Mouse (Mus musculus): ENCODE results near the gene Agl. TPM values are rescaled to one million over a fixed set of nuclear protein-coding genes. Genes with fewer than 3 reads are reported as not detected.

The Agl gene
- polyA plus RNA-seq, 1 experiment from 2014 or later = 18.1 TPM

DNA sequence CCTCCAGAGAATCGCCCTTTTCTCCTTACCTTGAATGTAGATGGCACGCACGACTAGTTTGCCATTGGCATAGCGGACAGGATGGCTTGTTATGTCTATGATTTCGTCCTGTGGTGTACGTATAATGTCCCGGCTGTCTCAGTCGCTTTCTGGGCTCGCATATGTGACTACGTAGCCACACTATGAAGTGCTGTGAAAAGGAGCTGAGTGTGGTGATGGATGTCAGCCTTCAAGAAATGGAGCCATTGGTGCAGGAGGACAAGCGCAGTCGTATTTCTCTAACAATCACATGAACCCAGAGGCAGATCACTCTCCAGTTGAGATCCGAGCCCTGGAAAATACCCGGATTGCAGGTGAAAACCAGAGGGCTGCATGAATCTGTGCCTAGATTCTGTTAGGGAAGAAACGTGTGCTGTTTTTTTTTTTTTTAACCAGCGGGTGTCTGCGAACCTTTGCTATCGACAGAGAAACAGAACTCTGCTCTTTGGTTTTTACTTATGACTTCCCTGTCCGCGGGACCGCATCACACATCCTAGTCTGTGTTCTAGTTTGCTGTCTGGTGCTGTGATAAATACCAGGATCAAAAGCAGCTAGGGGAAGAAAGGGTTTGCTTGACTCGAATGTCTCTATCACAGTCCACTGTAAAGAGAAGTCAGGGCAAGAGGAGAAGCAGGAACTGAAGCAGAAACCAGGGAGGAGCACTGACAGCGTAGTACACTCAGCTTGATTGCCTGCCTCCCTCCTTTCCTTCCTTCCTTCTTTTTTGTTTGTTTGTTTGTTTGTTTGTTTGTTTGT, 28.9 kb upstream of the Agl start:
- no peak for ATAC-seq (ENCODE audit: low FRiP score, low TSS enrichment)
- Histone ChIP-seq H3K4me2 (replicated peaks; ENCODE audit: low read depth, low read length) (no peak overlapping the region), H3K9me3 (ENCODE audit: low read length) (no peaks in the 10 kb centered on the region), H3K4me3 (ENCODE audit: low read length) (no peak overlapping the region), H3K27ac (ENCODE audit: low read length) (no peak overlapping the region), H3K9ac (replicated peaks; ENCODE audit: low read length) (no peak overlapping the region), H3K27me3 (ENCODE audit: insufficient read depth, low read length) (no peaks in the 10 kb centered on the region), H3K36me3 (ENCODE audit: insufficient read depth, low read length) (no peaks in the 10 kb centered on the region), H3K4me1 (ENCODE audit: insufficient read depth, low read length) (peaks cover 5% of the 10 kb centered on the region; the same call in 1 of the 2 replicates)
- WGBS = 80% methylated on average over 23 of the region's 23 CpGs

DNA sequence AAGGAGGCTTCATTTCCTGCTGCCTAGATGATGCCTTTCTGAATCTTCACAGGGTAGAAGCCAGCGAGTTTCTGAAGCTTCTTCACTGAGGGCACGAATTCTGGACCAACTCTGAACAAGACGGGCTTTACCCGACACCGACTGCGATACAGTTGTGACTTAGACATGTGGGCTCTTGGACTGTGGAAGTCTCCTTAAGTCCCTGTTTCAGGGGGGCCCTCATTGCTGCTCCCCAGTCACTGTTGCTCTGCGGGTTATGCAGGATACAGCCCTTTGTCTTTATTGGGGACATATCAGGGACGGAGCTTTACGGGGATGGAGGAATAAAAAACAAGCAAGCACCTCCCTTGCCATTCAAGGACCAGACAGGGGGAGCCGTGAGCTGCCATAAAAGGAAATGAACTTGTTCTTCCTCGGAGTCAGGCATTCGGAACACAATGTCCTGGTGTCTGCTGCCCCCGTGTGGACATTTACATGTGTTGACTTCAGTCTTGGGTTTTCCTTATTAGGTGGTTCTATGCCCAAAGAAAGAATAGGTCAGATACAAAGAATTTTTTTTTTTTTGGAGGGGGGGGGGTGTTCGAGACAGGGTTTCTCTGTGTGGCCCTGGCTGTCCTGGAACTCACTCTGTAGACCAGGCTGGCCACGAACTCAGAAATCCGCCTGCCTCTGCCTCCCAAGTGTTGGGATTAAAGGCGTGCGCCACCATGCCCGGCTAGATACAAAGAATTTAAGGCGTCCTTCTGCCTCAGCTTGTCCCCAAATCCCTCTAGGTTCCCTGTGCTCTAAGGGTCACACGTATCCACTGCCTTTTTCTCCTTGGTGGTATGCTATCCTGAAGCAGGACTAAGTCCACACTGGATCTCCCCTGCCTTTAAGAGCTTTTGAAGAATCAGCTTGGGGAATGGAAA, 28.1 kb upstream of the Agl start:
- WGBS = 23% methylated on average over 21 of the region's 21 CpGs
- H3K4me2 ChIP-seq (replicated peaks; ENCODE audit: low read depth, low read length) = peak overlapping the region; percentile 77
- no peaks in the 10 kb centered on the region for H3K9me3 ChIP-seq (ENCODE audit: low read length)
- ATAC-seq (ENCODE audit: low FRiP score, low TSS enrichment) = peak; percentile 87
- no peak overlapping the region for H3K27ac ChIP-seq (ENCODE audit: low read length)
- H3K4me1 ChIP-seq (ENCODE audit: insufficient read depth, low read length) = peaks cover 5% of the 10 kb centered on the region; the same call in 1 of the 2 replicates
- no peaks in the 10 kb centered on the region for H3K27me3 ChIP-seq (ENCODE audit: insufficient read depth, low read length)
- H3K36me3 ChIP-seq (ENCODE audit: insufficient read depth, low read length) = no peaks in the 10 kb centered on the region
- peak overlapping the region; percentile 47 for H3K4me3 ChIP-seq (ENCODE audit: low read length)
- peak overlapping the region; percentile 69 for H3K9ac ChIP-seq (replicated peaks; ENCODE audit: low read length)

DNA sequence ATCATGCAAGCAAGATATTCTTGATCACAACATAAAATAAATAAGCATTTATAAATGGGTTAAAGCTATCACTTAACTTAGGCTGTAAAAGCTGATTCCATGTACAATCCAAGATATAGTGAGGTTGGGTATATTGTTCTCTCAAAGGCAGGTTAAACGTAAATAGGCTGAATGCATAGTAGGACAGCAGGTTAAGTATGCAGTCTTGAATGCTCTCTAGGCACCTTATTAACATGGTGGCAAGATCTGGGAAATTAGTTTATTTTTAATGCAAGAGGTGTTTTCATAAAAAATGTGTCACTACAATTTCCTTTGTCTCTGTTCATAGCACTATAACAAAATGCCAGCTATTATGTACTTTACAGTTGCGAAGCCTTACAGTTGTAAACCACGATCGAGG, 27.4 kb upstream of the Agl start:
- Histone ChIP-seq H3K9ac (replicated peaks; ENCODE audit: low read length) (peak overlapping the region; percentile 69), H3K27me3 (ENCODE audit: insufficient read depth, low read length) (no peaks in the 10 kb centered on the region), H3K9me3 (ENCODE audit: low read length) (no peaks in the 10 kb centered on the region), H3K4me1 (ENCODE audit: insufficient read depth, low read length) (peaks cover 5% of the 10 kb centered on the region; the same call in 1 of the 2 replicates), H3K27ac (ENCODE audit: low read length) (no peak overlapping the region), H3K36me3 (ENCODE audit: insufficient read depth, low read length) (no peaks in the 10 kb centered on the region), H3K4me2 (replicated peaks; ENCODE audit: low read depth, low read length) (peak overlapping the region; percentile 77), H3K4me3 (ENCODE audit: low read length) (peak overlapping the region; percentile 47; the same call in 1 of the 2 replicates)
- 70% methylated on average over 4 of the region's 4 CpGs for WGBS
- ATAC-seq (ENCODE audit: low FRiP score, low TSS enrichment) = no peak

DNA sequence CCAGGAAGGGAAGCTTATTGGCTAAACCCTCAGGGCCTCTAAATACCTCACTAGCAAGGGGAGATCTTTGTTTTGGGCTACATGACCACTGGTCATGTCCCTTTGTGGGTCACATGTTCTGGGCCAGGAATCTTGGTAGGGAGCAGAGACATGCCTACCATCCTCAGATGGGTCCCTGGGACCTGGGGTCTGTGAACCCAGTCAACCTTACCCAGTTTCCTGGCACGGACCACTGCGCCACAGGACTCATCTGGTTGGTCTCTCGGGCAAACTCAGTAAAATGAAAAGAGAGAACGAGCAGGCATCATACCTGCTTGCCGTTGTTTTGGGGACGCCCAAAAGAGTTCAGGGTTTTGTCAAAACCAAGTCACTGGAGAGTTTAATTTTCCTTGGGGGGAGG, 26.3 kb upstream of the Agl start:
- Histone ChIP-seq H3K36me3 (ENCODE audit: insufficient read depth, low read length) (no peaks in the 10 kb centered on the region), H3K4me2 (replicated peaks; ENCODE audit: low read depth, low read length) (no peak overlapping the region), H3K27ac (ENCODE audit: low read length) (no peak overlapping the region), H3K27me3 (ENCODE audit: insufficient read depth, low read length) (no peaks in the 10 kb centered on the region), H3K4me3 (ENCODE audit: low read length) (no peak overlapping the region), H3K9me3 (ENCODE audit: low read length) (no peaks in the 10 kb centered on the region), H3K4me1 (ENCODE audit: insufficient read depth, low read length) (peaks cover 5% of the 10 kb centered on the region; the same call in 1 of the 2 replicates), H3K9ac (replicated peaks; ENCODE audit: low read length) (no peak overlapping the region)
- WGBS = 80% methylated on average over 6 of the region's 6 CpGs
- ATAC-seq (ENCODE audit: low FRiP score, low TSS enrichment) = no peak

DNA sequence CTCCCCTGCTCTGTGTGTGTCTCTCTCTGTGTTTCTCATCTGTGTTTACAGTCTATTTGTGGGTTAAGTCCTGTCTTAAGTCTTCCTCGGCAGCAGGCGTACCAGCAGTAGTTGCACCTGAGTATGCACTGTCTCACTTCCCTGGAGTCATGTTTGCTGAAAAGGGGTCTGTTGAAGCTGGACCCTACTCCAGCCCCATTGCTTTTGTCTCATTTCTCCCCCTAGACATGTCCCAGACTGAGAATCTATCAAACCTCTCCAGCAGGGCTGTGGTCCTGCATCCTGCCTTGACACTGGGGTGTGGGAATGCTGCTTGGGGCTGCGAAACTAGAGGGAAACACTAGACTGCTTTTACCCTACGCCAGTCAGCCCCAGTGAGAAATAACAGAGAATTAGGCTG, 25.5 kb upstream of the Agl start:
- 78% methylated on average over 4 of the region's 4 CpGs for WGBS
- H3K9me3 ChIP-seq (ENCODE audit: low read length) = no peaks in the 10 kb centered on the region
- H3K4me3 ChIP-seq (ENCODE audit: low read length) = no peak overlapping the region
- no peak overlapping the region for H3K4me2 ChIP-seq (replicated peaks; ENCODE audit: low read depth, low read length)
- no peak for ATAC-seq (ENCODE audit: low FRiP score, low TSS enrichment)
- no peak overlapping the region for H3K27ac ChIP-seq (ENCODE audit: low read length)
- no peaks in the 10 kb centered on the region for H3K36me3 ChIP-seq (ENCODE audit: insufficient read depth, low read length)
- no peak overlapping the region for H3K9ac ChIP-seq (replicated peaks; ENCODE audit: low read length)
- H3K27me3 ChIP-seq (ENCODE audit: insufficient read depth, low read length) = no peaks in the 10 kb centered on the region
- H3K4me1 ChIP-seq (ENCODE audit: insufficient read depth, low read length) = peaks cover 5% of the 10 kb centered on the region; the same call in 1 of the 2 replicates

DNA sequence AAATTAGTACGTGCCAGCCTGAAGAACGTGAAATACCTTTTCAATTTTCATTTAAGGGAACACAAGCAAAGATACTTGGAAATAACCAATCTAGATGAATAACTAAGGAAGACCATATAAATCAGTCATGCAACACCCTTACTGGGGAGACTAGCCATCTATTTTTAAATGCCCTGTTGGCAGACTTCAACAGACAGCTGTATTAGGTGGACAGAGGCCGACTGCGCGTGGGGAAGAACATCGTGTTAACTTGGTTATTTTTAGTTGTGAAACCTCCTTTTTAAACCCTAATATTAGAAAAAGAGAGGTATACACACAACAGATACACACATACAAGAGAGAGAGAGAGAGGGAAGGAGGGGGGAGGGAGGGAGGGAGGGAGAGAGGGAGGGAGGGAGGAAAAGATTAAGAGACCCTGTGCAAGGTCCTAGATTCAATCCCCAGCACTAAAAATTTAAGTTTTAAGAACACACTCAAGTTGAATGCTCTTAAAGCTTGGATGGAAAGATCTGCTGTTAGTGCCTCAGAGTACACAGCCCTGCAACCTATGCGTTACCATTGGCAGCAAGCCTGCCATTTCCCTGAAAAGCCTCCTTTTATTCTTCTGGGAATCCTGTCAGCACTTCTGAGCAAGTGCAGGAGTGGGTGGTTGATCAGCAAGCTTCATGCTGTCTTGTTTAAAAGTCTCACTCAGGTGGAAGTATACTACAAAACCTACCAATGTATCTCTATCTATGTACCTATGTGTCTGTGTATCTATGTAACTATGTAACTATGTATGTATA, 24.8 kb upstream of the Agl start:
- Histone ChIP-seq H3K9me3 (ENCODE audit: low read length) (no peaks in the 10 kb centered on the region), H3K36me3 (ENCODE audit: insufficient read depth, low read length) (no peaks in the 10 kb centered on the region), H3K9ac (replicated peaks; ENCODE audit: low read length) (no peak overlapping the region), H3K4me2 (replicated peaks; ENCODE audit: low read depth, low read length) (no peak overlapping the region), H3K27me3 (ENCODE audit: insufficient read depth, low read length) (no peaks in the 10 kb centered on the region), H3K4me3 (ENCODE audit: low read length) (no peak overlapping the region), H3K4me1 (ENCODE audit: insufficient read depth, low read length) (peaks cover 5% of the 10 kb centered on the region; the same call in 1 of the 2 replicates), H3K27ac (ENCODE audit: low read length) (no peak overlapping the region)
- no peak for ATAC-seq (ENCODE audit: low FRiP score, low TSS enrichment)
- WGBS = 84% methylated on average over 7 of the region's 7 CpGs

DNA sequence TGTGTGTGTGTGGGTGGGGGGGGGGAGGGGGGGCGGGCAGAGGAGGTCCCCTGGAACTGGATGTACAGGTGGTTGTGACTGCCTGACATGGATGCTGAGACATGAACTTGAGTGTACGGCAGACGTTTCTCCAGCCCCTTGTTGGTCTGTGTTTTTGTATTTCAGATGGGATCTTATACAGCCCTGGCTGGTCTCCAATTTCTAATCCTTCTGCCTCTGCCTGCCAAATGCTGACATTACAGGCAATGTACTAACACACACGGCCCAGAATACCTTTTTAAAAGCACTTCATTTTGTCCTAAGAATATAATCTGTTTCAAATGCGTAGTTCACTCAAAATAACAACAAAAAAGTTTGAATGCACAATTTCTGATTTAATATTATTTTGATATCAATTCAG, 23.4 kb upstream of the Agl start:
- Histone ChIP-seq H3K4me1 (ENCODE audit: insufficient read depth, low read length) (peaks cover 5% of the 10 kb centered on the region; the same call in 1 of the 2 replicates), H3K4me3 (ENCODE audit: low read length) (no peak overlapping the region), H3K27me3 (ENCODE audit: insufficient read depth, low read length) (no peaks in the 10 kb centered on the region), H3K36me3 (ENCODE audit: insufficient read depth, low read length) (no peaks in the 10 kb centered on the region), H3K4me2 (replicated peaks; ENCODE audit: low read depth, low read length) (no peak overlapping the region), H3K9ac (replicated peaks; ENCODE audit: low read length) (no peak overlapping the region), H3K9me3 (ENCODE audit: low read length) (no peaks in the 10 kb centered on the region), H3K27ac (ENCODE audit: low read length) (no peak overlapping the region)
- WGBS = 72% methylated on average over 5 of the region's 5 CpGs
- no peak for ATAC-seq (ENCODE audit: low FRiP score, low TSS enrichment)

DNA sequence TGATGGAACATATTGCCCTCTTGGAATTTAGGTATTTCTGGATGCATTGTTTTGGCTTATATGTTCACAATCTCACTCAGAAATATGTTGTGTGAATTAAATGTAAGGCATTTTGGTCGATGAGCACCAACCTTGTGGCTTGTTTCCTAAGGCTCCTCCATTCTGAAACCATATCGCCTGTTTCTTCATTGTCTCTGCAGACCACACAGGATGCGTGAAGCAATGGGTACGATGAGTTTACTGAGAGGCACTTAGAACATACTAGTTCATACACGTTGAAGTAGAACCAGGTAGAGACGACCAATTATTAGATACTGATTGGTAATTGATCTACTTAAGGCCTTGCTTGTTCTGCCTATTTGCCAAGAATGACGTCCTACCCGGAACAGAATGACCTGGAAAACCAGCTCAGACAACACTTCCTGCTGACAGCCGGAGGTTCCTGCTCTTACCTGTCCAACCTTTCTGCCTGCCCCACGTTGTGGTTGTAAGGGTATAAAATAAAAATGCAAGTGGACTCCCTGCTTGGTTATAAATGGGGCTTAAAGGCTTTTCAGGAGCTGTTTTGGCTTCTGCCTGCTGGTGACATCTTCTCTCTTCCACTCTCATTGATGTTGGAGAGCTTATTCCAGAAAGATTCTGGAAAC, 21.4 kb upstream of the Agl start:
- Histone ChIP-seq H3K9me3 (ENCODE audit: low read length) (no peaks in the 10 kb centered on the region), H3K27me3 (ENCODE audit: insufficient read depth, low read length) (no peaks in the 10 kb centered on the region), H3K4me2 (replicated peaks; ENCODE audit: low read depth, low read length) (no peak overlapping the region), H3K9ac (replicated peaks; ENCODE audit: low read length) (no peak overlapping the region), H3K4me3 (ENCODE audit: low read length) (no peak overlapping the region), H3K27ac (ENCODE audit: low read length) (no peak overlapping the region), H3K4me1 (ENCODE audit: insufficient read depth, low read length) (no peaks in the 10 kb centered on the region), H3K36me3 (ENCODE audit: insufficient read depth, low read length) (no peaks in the 10 kb centered on the region)
- ATAC-seq (ENCODE audit: low FRiP score, low TSS enrichment) = no peak
- WGBS = 87% methylated on average over 10 of the region's 10 CpGs
